Mouse (Mus musculus) testis, adult 2 months (tissue): ENCODE measurements at regions not wholly inside any gene's neighbourhood (a gene's known extent, or its start where the extent isn't known, plus 50 kb on each side); places are given as distances from the start of the nearest gene placed in this dataset.

Experiments
- CTCF ChIP-seq: fragments of 200-500 bp; IDR thresholded peaks from 2 replicates; pipeline ENCODE4 v1.5.1; 2012; ENCODE audit warnings: low read depth, mild to moderate bottlenecking, inconsistent platforms, low read length, moderate library complexity; ENCODE audit not compliant: control insufficient read depth, insufficient read depth, insufficient replicate concordance
- POLR2A ChIP-seq: fragments of 200-500 bp; IDR thresholded peaks from 2 replicates; pipeline ENCODE4 v1.6.1; 2012; ENCODE audit warnings: low read depth, mild to moderate bottlenecking, inconsistent platforms, low read length, moderate library complexity; ENCODE audit not compliant: control insufficient read depth

DNA sequence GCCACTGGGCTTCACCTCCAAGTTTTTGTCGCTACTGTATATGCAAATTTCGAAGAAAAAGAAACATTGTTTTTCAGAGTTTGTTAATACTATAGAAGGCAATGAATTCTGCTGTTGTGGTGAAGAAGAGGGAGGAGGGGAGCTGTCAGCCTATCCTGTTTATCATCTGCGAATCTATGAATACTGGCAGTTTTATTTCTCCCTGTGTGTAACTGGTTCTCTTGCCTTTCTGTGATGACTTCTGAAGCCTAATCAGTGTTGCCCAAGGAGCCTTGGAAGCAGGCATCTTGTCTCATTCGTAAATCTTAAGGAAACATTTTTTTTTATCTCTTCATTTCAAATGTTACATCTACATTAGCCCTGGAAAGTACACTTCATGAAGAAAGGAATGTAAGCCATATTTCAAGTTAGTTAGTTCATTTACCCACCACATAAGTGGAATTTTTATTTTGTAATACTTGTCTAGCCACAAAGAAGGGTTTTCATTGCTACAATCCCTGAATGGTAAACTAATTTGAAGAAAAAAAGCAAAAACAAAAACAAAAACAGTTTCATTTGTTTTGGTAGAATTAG is 251.5 kb upstream of the Fn1 start:
- TF ChIP-seq CTCF (no peak), POLR2A (no peak)
